Comparison of ENCODE assay signal across 8 mouse cellular contexts in genomic region chr1:180406336-180407035, GRCm38 (mm10).
A peak's percentile ranks its signal among the peaks of the same experiment; 100 is the strongest.
DNase-seq lines count a peak whose midpoint lies in the region; ATAC-seq and TF ChIP-seq lines count a peak whose summit lies in the region.

No protein-coding gene starts in this region.

- no peaks in the 10 kb centered on the region for H3K9me3 ChIP-seq in embryonic facial prominence, embryonic 12.5 days
- no peaks in the 10 kb centered on the region for H3K9me3 ChIP-seq in embryonic facial prominence, embryonic 10.5 days
- no peaks in the 10 kb centered on the region for H3K9me3 ChIP-seq in midbrain, postnatal 0 days (ENCODE audit: low read length)
- no peaks in the 10 kb centered on the region for H3K9me3 ChIP-seq in midbrain, embryonic 15.5 days
- no peaks in the 10 kb centered on the region for H3K9me3 ChIP-seq in neural tube, embryonic 15.5 days (replicated peaks)

- ATAC-seq in embryonic facial prominence, embryonic 12.5 days (ENCODE audit: insufficient number of reproducible peaks, insufficient read depth, low FRiP score, low TSS enrichment): no peak
- ATAC-seq in midbrain, postnatal 0 days (ENCODE audit: low FRiP score): no peak
- ATAC-seq in midbrain, embryonic 15.5 days (replicated peaks): no peak
- ATAC-seq in neural tube, embryonic 15.5 days (ENCODE audit: low FRiP score): no peak

- peak overlapping the region; percentile 36; the same call in 1 of the 2 replicates for H3K4me2 ChIP-seq in embryonic facial prominence, embryonic 12.5 days (replicated peaks)
- H3K4me2 ChIP-seq in midbrain, postnatal 0 days (ENCODE audit: low read depth, low read length, poor library complexity, severe bottlenecking): no peak overlapping the region
- no peak overlapping the region for H3K4me2 ChIP-seq in midbrain, embryonic 15.5 days
- H3K4me2 ChIP-seq in neural tube, embryonic 15.5 days: 0 out of 2 replicates have a peak overlapping the region, but pooled peaks have one; percentile 42

- TF ChIP-seq POLR2A in kidney, adult 2 months (IDR thresholded peaks at IDR 0.05; ENCODE audit: low read depth, low read length): no peak
- no peak for TF ChIP-seq POLR2A in cerebellum, adult 2 months (IDR thresholded peaks at IDR 0.05; ENCODE audit: borderline replicate concordance, insufficient read depth, low read length)

- no peaks in the 10 kb centered on the region for H3K27me3 ChIP-seq in embryonic facial prominence, embryonic 12.5 days
- no peaks in the 10 kb centered on the region for H3K27me3 ChIP-seq in embryonic facial prominence, embryonic 10.5 days (replicated peaks; ENCODE audit: low read depth, poor library complexity, severe bottlenecking)
- H3K27me3 ChIP-seq in kidney, adult 2 months (replicated peaks; ENCODE audit: control insufficient read depth, insufficient read depth, low read length): no peaks in the 10 kb centered on the region
- no peaks in the 10 kb centered on the region for H3K27me3 ChIP-seq in midbrain, postnatal 0 days (ENCODE audit: insufficient read depth, low read length)
- no peaks in the 10 kb centered on the region for H3K27me3 ChIP-seq in midbrain, embryonic 15.5 days (replicated peaks)
- no peaks in the 10 kb centered on the region for H3K27me3 ChIP-seq in neural tube, embryonic 15.5 days (replicated peaks)
- no peaks in the 10 kb centered on the region for H3K27me3 ChIP-seq in cerebellum, adult 2 months (ENCODE audit: control insufficient read depth, insufficient read depth, low read length)

- WGBS in embryonic facial prominence, embryonic 12.5 days: 73% methylated on average over 11 of the region's 11 CpGs
- WGBS in embryonic facial prominence, embryonic 10.5 days: 77% methylated on average over 11 of the region's 11 CpGs
- WGBS in kidney, adult 2 months: 69% methylated on average over 11 of the region's 11 CpGs
- 73% methylated on average over 11 of the region's 11 CpGs for WGBS in midbrain, postnatal 0 days
- 73% methylated on average over 11 of the region's 11 CpGs for WGBS in midbrain, embryonic 15.5 days
- 73% methylated on average over 11 of the region's 11 CpGs for WGBS in neural tube, embryonic 15.5 days
- 70% methylated on average over 11 of the region's 11 CpGs for WGBS in cerebellum, adult 2 months

- no peaks in the 10 kb centered on the region for H3K36me3 ChIP-seq in embryonic facial prominence, embryonic 12.5 days
- no peaks in the 10 kb centered on the region for H3K36me3 ChIP-seq in embryonic facial prominence, embryonic 10.5 days (replicated peaks)
- H3K36me3 ChIP-seq in kidney, adult 2 months (ENCODE audit: control insufficient read depth, insufficient read depth, low read length): no peaks in the 10 kb centered on the region
- H3K36me3 ChIP-seq in midbrain, postnatal 0 days (ENCODE audit: insufficient read depth, low read length): no peaks in the 10 kb centered on the region
- H3K36me3 ChIP-seq in midbrain, embryonic 15.5 days (replicated peaks): no peaks in the 10 kb centered on the region
- H3K36me3 ChIP-seq in neural tube, embryonic 15.5 days: no peaks in the 10 kb centered on the region

- TF ChIP-seq CTCF in kidney, adult 2 months (conservative IDR thresholded peaks at IDR 0.05; ENCODE audit: insufficient read depth, insufficient read length, low read depth, low read length): no peak
- no peak for TF ChIP-seq CTCF in midbrain, postnatal 0 days (IDR thresholded peaks at IDR 0.05)
- TF ChIP-seq CTCF in cerebellum, adult 2 months (IDR thresholded peaks at IDR 0.05; ENCODE audit: borderline replicate concordance, insufficient read depth, low read depth, low read length): no peak

- peaks cover 61% of the 10 kb centered on the region for H3K4me1 ChIP-seq in embryonic facial prominence, embryonic 12.5 days
- H3K4me1 ChIP-seq in embryonic facial prominence, embryonic 10.5 days: peaks cover 80% of the 10 kb centered on the region
- peaks cover 34% of the 10 kb centered on the region for H3K4me1 ChIP-seq in kidney, adult 2 months (ENCODE audit: control insufficient read depth, insufficient read depth, low read length)
- H3K4me1 ChIP-seq in midbrain, postnatal 0 days (ENCODE audit: insufficient read depth, low read length): no peaks in the 10 kb centered on the region; the same call in 1 of the 2 replicates
- H3K4me1 ChIP-seq in midbrain, embryonic 15.5 days: peaks cover 6% of the 10 kb centered on the region; the same call in 1 of the 2 replicates
- peaks cover 35% of the 10 kb centered on the region for H3K4me1 ChIP-seq in neural tube, embryonic 15.5 days
- peaks cover 6% of the 10 kb centered on the region for H3K4me1 ChIP-seq in cerebellum, adult 2 months (ENCODE audit: control insufficient read depth, insufficient read depth, low read length)

- no peak overlapping the region for H3K4me3 ChIP-seq in embryonic facial prominence, embryonic 12.5 days
- no peak overlapping the region for H3K4me3 ChIP-seq in embryonic facial prominence, embryonic 10.5 days
- no peak overlapping the region for H3K4me3 ChIP-seq in kidney, adult 2 months (ENCODE audit: insufficient read depth, low read depth, low read length)
- H3K4me3 ChIP-seq in midbrain, postnatal 0 days (ENCODE audit: low read depth, low read length): no peak overlapping the region
- H3K4me3 ChIP-seq in midbrain, embryonic 15.5 days: no peak overlapping the region
- no peak overlapping the region for H3K4me3 ChIP-seq in neural tube, embryonic 15.5 days (replicated peaks)
- H3K4me3 ChIP-seq in cerebellum, adult 2 months (replicated peaks; ENCODE audit: insufficient read depth, low read depth, low read length): no peak overlapping the region

- H3K27ac ChIP-seq in embryonic facial prominence, embryonic 12.5 days: no peak overlapping the region
- H3K27ac ChIP-seq in embryonic facial prominence, embryonic 10.5 days (replicated peaks): no peak overlapping the region
- peak overlapping the region; percentile 69 for H3K27ac ChIP-seq in kidney, adult 2 months (ENCODE audit: insufficient read depth, low read depth, low read length)
- H3K27ac ChIP-seq in midbrain, postnatal 0 days (ENCODE audit: low read depth, low read length): 0 out of 2 replicates have a peak overlapping the region, but pooled peaks have one; percentile 65
- H3K27ac ChIP-seq in midbrain, embryonic 15.5 days: no peak overlapping the region
- H3K27ac ChIP-seq in neural tube, embryonic 15.5 days (replicated peaks): peak overlapping the region; percentile 52
- no peak overlapping the region for H3K27ac ChIP-seq in cerebellum, adult 2 months (ENCODE audit: insufficient read depth, low read length)

- H3K9ac ChIP-seq in embryonic facial prominence, embryonic 12.5 days: no peak overlapping the region
- no peak overlapping the region for H3K9ac ChIP-seq in midbrain, postnatal 0 days (replicated peaks; ENCODE audit: low read length, poor library complexity, severe bottlenecking)
- no peak overlapping the region for H3K9ac ChIP-seq in midbrain, embryonic 15.5 days
- H3K9ac ChIP-seq in neural tube, embryonic 15.5 days (replicated peaks): no peak overlapping the region

- no peak for DNase-seq in embryonic facial prominence, embryonic 10.5 days (ENCODE audit: low spot score)
- DNase-seq in kidney, adult 2 months: no peak
- DNase-seq in kidney, postnatal 10 days: no peak
- no peak for DNase-seq in midbrain, postnatal 0 days (ENCODE audit: low spot score)
- no peak for DNase-seq in cerebellum, adult 2 months

Comparison
In these comparisons a context has a peak if more than half of its experiments do, and no peak if none do; other contexts are left out.
1. H3K27ac ChIP-seq: peak in kidney, adult 2 months (single experiment), midbrain, postnatal 0 days (single experiment) and neural tube, embryonic 15.5 days (single experiment); none in embryonic facial prominence, embryonic 12.5 days (single experiment), embryonic facial prominence, embryonic 10.5 days (single experiment), midbrain, embryonic 15.5 days (single experiment) and cerebellum, adult 2 months (single experiment).
2. H3K4me2 ChIP-seq: peak in embryonic facial prominence, embryonic 12.5 days (single experiment) and neural tube, embryonic 15.5 days (single experiment); none in midbrain, postnatal 0 days (single experiment) and midbrain, embryonic 15.5 days (single experiment).